Mouse (Mus musculus) C3H10T1/2 (cell line): ENCODE data around the gene Zfp605. TPM values are rescaled to one million over a fixed set of nuclear protein-coding genes. Genes with fewer than 3 reads are reported as not detected.

ENCODE experiments used
- polyA plus RNA-seq, 2 experiments: library from polyadenylated mRNA; unstranded; fragments of >200 nt; fragmentation: generic; extraction: Trizol; gene quantifications; one replicate each; pipeline ENCODE4 v1.2.1; 2012; ENCODE audit warnings: missing spikeins in 2 of 2

Gene Zfp605
- polyA plus RNA-seq, result under 1 TPM; 0.06 to 0.19 TPM

DNA sequence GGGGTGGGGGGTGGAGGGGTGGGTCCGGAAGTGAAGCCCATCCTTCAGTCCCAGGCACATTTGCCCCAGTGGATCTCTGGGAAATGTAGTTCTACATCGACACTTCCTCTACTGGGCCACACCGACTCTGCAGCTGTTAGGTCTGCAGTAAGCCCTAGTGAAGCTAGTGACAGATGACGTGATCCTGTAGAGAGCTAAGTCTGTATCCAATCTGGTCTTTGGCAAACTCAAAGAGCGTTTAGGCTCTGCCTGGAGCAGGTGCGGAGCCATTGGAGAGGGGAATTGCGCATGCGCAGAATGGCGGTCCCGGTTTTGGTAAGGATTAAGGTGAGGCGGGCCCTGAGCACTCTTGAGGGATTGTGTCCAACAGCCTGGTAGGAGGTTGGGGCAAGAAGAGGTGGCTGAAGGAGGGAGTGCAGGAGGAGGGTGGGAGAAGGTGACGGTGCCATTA is at the start of gene Zfp605:
Gene Zfp605, plus strand, starts transcription at position 102 of the 451 bp plus-strand sequence.

DNA sequence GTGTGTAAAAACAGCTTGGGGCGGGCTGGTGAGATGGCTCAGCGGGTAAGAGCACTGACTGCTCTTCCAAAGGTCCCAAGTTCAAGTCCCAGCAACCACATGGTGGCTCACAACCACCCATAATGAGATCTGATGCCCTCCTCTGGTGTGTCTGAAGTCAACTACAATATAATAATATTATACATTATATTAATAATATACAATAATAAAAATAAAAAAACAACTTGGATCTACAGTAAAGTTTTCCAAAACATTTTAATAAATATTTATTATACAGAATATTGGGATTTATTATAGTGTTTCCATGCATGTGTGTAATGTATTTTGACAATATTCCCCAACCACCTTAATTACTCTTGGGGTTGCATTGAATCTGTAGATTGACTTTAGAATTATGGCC is 37.5 kb upstream of the Zfp605 start, which contains the start of gene Gm17655:
Gene Gm17655, minus strand, starts transcription at position 101 of the 400 bp plus-strand sequence.

DNA sequence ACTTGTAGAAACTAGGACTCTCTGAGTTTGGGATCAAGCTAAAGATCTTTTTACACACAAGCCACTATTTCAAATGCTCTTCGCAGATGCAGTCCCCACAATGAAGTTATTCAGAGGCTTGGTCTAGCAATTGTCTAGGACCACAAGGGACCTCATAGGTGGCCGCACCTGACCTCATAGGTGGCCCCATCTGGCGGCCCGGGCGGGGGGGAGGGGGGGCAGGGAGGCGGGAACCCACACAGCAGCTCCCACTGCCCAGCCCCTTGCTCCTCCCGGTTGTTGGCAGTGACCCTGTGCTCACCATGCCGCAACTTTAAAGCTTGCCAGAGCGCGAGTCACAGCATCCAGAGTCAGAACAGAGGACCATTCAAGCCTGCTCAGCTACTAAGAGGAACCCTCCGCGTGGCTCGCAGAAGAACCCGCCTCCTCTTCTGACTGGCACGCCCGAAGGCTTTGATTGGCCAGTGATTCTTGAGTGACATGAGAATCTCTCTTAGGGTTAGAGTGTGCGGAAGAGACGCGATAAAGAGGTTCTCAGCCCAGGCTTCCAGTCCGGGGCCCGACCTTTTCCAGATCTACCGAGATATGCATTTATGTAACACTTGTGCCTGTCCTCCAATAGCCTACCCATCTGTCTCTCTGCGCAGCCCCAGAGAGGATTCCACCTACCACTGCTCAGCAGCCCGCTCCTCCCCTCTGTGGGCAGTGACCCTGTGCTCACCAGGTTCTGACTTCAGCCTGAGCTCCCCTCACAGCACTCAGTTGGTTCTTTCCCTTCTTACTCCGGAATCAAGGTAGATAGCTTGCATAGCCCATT is 15.7 kb upstream of the Zfp605 start, which contains the start of gene Gm35315:
Gene Gm35315, minus strand, starts transcription at position 391 of the 817 bp plus-strand sequence.

DNA sequence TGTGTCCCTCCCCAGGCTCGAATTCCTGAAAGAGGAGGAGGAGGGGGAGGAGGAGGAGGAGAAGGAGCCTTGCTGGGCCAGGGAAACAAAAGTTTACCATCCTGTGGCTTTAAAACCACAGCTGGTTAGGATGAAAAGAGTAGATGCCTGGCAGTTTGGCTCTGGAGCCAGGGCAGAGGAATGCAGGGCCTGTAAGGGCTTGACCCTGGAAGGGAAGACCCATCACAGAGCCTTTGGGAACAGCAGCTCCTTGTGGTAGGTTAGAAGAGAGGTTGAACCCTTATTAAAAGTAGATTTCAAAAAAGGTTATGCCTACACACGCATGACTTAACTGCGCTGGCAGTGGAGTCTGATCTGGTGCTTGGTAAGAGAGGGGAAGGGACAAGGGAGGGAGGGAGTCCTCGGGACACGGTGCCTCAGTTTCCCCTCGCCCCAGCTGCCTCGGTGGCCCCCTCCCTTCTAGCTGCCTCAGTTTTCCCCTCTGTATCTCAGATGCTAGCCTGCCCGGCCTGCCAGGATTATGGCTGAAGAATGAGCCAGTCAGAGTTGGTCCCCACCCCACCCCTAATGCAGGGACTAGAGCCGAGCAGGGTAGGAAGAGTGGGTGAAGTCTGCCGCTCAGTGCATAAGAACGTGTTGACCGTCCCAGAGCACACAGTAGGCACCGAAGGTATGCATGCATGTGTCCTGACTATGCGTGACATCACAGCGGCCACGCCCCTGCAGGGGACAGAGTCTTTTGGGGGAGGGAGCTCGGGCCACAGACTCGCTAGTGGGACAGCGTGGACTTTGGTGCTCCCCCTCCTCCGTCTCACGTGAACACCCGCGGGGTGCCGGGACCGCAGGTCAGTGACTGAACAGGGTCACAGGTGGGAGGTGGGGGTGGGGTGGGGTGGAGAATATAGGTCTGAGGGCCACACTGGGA is 10.0 kb upstream of the Zfp605 start, which contains the start of gene Plcxd1:
Gene Plcxd1, plus strand, starts transcription at position 314 of the 925 bp plus-strand sequence.

DNA sequence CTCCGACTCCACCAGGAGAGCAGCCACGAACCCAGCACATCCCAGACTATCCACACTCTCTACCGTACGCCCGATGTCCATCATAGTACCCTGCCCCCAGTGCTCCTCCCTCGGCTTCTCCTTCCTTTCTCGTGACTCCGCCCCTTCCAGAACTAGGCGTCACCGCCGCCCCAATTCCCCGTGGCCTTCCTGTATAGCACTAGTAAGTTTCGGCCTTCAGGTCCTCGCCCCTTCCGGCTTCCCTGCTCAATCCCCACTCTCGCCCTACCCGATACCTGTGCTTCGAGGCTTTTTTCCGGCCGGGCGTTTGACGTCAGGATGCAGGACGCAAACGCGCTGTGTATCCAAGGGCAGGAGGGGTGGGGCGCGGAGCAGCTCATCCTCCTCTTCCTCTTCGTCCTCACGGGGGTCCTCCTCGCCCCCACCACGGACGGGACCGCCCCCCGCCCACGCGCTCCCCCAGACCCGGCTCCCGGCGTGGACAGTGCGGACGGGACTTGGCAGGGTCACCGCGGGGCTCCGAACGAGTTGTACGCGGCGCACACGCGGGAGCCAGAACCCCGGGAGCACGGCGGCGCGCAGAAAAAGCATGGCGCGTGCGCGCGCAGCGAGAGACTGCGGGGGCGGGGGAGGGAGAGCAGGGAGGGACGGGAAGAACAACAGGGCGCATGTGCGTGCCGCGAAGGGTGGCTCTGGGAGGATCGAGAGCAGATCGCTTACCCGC is 2.1 kb upstream of the Zfp605 start, which contains the start of gene Gtpbp6:
Gene Gtpbp6, minus strand, starts transcription at position 617 of the 724 bp plus-strand sequence.

DNA sequence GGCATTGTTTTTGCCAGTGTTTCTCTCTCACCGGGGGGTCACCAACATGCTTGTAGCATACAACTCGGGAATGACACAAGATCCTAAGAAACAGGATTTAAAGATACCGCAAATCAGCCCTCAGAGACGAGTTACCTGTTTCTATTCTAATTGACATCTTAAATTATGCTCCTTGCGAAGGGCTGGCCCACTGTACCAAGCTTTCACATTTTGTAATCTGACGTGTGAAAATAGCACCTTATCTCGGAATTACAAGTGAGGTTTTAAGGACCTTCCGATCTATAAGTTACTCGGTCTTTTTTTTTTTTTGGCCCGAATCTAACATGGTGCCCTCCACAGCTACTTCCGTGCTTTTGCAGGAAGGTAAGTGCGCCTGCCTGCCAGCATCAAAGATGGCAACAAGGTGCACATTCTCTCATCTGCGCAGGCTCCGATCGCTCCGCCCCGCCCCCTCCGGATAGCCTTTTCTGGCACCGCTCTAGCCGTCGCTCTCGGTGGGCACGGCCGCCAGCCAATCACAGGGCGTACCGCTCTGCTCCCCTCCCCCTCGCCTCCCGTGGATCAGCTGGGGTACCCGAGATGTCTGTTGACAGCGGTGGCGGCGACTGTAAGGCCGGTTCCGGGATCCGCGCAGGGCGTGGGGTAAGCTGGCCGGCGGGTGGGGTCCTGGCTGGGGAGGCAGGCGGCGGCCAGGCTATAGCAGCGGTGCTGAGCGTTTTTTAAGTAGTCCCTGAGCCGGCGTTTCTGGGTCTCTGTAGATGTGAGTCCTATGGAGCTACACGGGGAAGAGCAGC is 25.6 kb downstream of the Zfp605 start, which contains the start of gene Chfr:
Gene Chfr, plus strand, starts transcription at position 550 of the 794 bp plus-strand sequence.

DNA sequence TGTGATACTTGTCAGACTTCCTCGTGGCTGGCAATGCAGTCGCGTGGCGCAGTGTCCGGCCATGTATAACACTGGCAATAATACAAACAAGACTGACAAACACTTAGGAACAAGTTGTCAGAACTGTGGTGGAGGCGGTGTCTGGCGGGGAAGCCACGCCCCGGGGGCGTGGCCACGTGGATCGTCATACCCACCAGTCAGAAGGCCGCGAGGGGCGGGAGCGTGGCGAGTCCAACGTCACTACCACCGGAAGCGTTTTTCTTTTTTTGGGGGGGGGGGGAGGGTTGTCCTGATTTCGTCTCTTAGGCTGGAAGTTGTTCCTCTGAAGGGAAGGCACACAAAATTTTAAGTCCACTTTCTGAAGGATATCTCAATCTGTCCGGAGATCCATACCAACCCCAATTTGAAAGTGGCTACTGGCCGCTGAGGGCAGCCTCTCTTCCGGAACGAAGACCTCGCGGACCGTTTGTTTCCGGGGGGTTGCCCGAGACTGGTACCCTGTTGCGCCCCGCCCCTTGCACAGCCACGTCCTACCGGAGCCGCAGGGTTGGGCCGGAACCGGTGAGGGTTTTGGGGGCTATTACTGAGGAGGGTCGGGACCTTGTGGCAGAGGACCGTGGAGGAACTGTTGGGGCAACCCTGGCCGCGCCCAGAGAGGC is 66.6 kb downstream of the Zfp605 start, which contains the start of gene Golga3:
Gene Golga3, plus strand, starts transcription at position 340 of the 659 bp plus-strand sequence.

Other genes with a start within 250 kb of the Zfp605 start
- gene Gm15446, start 186.7 kb upstream of the Zfp605 start, polyA plus RNA-seq, result under 1 TPM; 0.07 to 0.52 TPM
- 1 to 10 TPM; 1.1 to 5.8 TPM for gene Zfp932, start 113.6 kb upstream of the Zfp605 start, polyA plus RNA-seq
- gene Gm17655, start 37.6 kb upstream of the Zfp605 start, polyA plus RNA-seq, result under 1 TPM; 0.01 to 0.07 TPM
- gene Gm35315, start 15.7 kb upstream of the Zfp605 start, polyA plus RNA-seq, result under 1 TPM; 0.01 to 0.06 TPM
- 1 to 10 TPM in 1 of 2 experiments, under 1 TPM in 1; 0.29 to 1.4 TPM for gene Plcxd1, start 10.1 kb upstream of the Zfp605 start, polyA plus RNA-seq
- gene Gtpbp6, start 1.9 kb upstream of the Zfp605 start, polyA plus RNA-seq, result 10 to 100 TPM; 32.7 to 58.5 TPM
- 10 to 100 TPM in 1 of 2 experiments, under 1 TPM in 1; 0.97 to 10.9 TPM for gene Chfr, start 25.8 kb downstream of the Zfp605 start, polyA plus RNA-seq
- 10 to 100 TPM in 1 of 2 experiments, under 1 TPM in 1; 0.95 to 10.3 TPM for gene Golga3, start 66.6 kb downstream of the Zfp605 start, polyA plus RNA-seq
- 1 to 10 TPM; 2.6 to 9.6 TPM for gene Ankle2, start 120.9 kb downstream of the Zfp605 start, polyA plus RNA-seq
- 10 to 100 TPM; 11.9 to 19.2 TPM for gene Pgam5, start 159.8 kb downstream of the Zfp605 start, polyA plus RNA-seq
- 1 to 10 TPM; 2.4 TPM for gene Pxmp2, start 176.1 kb downstream of the Zfp605 start, polyA plus RNA-seq
- gene Pole, start 176.2 kb downstream of the Zfp605 start, polyA plus RNA-seq, result 10 to 100 TPM; 13.3 to 14.3 TPM
- under 1 TPM; 0.01 to 0.06 TPM for gene P2rx2, start 233.1 kb downstream of the Zfp605 start, polyA plus RNA-seq
- not detected for gene Lrcol1, start 234.6 kb downstream of the Zfp605 start, polyA plus RNA-seq